Mouse (Mus musculus) left cerebral cortex, adult 8-10 months (tissue): Measurements from ENCODE around the gene Kcnb1. TPM values are rescaled to one million over a fixed set of nuclear protein-coding genes. Genes with fewer than 3 reads are reported as not detected.

ENCODE experiments used
- DNase-seq, 2 experiments: peaks; one replicate each; pipeline ENCODE4 v3.0.0; 2022; ENCODE audit warnings: low spot score in 2 of 2
- total RNA-seq, 4 experiments: library from RNA; stranded (reverse); gene quantifications; 2 replicates each; pipeline ENCODE4 v1.2.4; 2022

Gene Kcnb1
- total RNA-seq, 4 experiments from 2014 or later: 158 to 198 (median 179) TPM

DNA sequence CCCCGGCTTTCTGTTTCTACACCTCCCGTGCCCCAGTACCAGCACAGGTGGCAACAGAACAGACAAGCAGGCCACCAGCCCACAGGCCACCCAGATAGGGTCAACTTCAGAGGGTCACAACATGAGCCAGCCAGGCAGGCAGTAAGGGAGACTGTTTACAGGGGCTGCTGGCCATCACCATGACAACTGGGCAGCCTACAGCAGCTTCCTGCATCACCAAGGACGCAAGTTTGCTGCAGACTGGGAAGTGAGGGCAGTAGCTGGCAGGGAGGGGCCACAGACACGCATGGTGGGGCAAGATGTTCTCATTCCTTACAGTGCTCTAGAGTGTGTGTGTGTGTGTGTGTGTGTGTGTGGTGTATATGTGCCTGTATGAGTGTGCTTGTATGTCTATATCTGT is 108.3 kb downstream of the Kcnb1 start:
- no peak for DNase-seq

GRCm38 (mm10) chr2:167081135-167081534 is 108.8 kb downstream of the Kcnb1 start:
- no peak for DNase-seq

DNA sequence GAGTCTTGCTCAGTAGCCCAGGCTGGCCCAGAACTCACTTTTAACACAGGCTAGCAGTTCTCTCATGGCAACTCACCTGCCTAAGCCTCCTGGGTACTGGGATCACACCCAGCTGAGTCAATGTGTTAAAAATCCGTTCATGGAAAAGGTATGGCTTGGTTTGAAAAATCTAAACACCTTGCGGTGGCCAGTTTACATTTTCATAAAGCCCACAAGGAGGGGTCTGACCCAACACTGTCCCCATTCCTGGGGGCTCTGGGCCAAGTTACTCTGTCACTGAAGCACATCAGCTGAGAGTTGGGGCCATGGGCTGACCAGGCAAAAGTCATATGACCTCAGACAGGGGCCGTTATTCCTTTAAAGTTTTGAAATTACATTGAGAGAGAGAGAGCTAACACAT is 109.6 kb downstream of the Kcnb1 start:
- no peak for DNase-seq

- DNase-seq: peak; percentile 61 to 87
Observed at GRCm38 (mm10) chr2:167079535-167080257, 110.3 kb downstream of the Kcnb1 start.

- DNase-seq: peak in 1 of 2 experiments; percentile 57
Observed at GRCm38 (mm10) chr2:167078931-167079495, 110.9 kb downstream of the Kcnb1 start.

DNA sequence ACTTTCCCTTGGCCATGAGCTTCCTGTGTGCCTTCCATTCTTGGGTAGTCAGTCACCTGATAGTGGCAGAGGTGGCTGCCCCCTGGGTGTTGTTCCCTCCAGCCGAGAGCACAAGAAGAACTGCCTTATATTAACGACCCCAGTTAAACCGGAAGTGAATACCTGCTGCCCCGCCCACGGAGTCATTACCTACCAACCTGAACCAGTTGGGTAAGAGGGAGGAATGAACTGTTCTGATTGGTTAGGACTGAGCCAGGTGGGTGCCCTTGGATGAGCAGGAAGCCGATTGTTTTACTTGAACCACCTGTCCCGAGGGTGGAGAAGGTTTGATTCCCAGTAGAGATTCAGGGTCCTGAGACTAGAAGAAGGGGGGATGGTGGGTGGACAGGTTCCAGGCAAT is 111.5 kb downstream of the Kcnb1 start:
- DNase-seq: no peak

DNA sequence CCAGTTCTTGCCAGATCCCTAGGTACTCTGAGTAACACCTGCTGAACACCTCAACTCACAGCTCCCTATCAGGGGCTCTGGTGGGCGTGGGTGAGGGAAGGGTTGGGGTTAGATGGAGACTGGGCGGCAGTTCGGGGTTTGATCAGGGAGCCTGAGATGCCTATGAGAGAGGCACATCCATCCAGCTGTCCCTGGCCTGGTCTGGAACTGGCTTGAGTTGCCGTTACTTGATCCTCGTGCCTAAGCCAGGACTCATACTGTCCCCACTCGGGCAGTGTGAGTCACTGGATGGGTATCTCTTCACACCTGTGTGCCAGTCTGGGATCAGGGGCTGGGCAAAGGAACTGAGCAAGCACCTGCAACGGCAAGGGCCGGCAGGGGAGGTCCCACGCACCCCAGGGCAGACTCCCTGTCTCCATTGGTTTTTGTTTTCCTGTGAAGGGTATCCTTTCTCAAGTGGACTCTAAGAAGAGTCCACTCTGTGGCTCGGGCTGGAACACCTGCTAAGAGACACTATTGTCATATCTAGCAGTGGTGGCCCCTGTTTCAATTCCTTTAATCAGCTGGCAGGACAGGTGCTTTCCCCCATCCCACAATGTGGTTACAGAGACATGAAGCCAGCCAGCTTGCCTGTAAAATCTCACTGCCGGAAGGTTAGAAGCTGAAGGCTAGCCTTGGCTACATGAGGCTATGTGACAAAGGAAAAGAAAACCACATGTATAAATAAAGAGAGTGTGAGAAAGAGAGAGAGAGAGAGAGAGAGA is 112.6 kb downstream of the Kcnb1 start:
- no peak for DNase-seq

GRCm38 (mm10) chr2:167076759-167077158 is 113.2 kb downstream of the Kcnb1 start:
- DNase-seq: no peak

- no peak for DNase-seq
Observed at GRCm38 (mm10) chr2:167076352-167076751, 113.6 kb downstream of the Kcnb1 start.

DNA sequence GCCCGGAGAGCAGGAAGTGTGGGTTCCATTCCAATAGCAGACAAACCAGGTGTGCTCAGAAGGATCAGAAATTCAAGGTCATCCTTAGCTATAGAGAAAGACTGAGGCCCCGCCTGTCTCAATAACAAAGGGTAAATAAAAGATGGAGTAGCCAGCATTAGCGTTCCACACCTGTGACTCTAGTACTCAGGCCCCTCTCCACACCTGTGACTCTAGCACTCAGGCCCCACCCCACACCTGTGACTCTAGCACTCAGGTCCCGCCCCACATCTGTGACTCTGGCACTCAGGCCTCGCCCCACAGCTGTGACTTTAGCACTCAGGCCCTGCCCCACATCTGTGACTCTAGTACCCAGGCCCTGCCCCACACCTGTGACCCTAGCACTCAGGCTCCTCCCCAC is 115.4 kb downstream of the Kcnb1 start:
- no peak for DNase-seq

GRCm38 (mm10) chr2:167071641-167072601 is 118.0 kb downstream of the Kcnb1 start:
- peak; percentile 92 to 95 for DNase-seq

DNA sequence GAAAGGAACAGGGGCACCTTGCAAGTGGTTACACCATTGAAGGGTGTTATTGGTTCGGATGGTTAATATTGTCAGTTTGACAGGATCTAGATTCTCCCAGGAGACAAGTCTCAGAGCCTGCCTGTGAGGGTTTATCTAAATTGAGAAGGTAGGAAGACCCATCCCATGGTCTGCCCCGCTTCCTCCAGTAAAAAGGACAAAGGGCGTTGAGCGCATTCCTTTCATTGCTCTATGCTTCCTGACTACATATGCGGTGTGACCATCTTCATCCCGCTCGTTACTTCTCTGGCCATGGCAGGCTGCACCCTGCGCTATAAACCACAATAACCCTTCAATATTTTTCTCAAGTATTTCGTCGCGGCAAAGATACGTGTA is 118.7 kb downstream of the Kcnb1 start:
- DNase-seq: no peak

GRCm38 (mm10) chr2:167070341-167070740 is 119.6 kb downstream of the Kcnb1 start:
- DNase-seq: no peak

DNA sequence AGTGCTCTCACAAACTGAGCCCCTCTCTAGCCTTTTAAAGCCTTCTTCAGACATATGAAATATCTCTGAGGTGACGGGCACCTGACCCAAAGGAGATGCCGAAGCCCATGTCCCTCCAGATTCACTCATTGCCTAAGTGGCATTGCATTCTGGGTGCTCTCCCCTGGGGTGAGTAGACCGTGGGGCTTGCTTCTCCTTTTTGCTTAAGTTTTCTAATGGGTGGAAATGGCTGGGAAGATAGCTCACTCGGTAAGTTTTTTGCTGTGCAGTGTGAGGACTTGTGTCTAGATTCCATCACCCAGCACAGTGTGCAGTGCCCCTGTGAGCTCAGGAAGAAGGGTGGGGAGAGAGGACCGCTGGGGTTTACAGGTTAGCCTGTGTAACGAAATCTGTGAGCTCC is 122.4 kb downstream of the Kcnb1 start:
- no peak for DNase-seq

GRCm38 (mm10) chr2:167066528-167067516 is 123.1 kb downstream of the Kcnb1 start:
- DNase-seq: no peak

DNA sequence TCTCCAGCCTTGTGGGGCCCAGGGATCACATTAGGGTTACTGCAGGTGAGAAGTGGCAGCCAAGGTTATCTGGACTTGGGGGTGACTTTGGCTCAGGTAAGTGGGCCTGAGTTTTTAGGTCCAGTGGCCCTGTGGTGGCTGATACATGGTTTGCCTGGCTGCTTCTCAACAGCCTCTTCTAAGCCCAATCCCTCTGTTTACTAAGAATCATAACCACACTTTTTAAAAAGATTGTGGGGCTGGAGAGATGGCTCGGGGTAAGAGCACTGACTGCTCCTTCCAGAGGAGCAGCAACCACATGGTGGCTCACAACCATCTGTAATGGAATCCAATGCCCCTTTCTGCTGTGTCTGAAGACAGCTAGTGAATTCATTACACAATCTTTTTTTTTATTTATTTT is 123.9 kb downstream of the Kcnb1 start:
- DNase-seq: no peak

DNA sequence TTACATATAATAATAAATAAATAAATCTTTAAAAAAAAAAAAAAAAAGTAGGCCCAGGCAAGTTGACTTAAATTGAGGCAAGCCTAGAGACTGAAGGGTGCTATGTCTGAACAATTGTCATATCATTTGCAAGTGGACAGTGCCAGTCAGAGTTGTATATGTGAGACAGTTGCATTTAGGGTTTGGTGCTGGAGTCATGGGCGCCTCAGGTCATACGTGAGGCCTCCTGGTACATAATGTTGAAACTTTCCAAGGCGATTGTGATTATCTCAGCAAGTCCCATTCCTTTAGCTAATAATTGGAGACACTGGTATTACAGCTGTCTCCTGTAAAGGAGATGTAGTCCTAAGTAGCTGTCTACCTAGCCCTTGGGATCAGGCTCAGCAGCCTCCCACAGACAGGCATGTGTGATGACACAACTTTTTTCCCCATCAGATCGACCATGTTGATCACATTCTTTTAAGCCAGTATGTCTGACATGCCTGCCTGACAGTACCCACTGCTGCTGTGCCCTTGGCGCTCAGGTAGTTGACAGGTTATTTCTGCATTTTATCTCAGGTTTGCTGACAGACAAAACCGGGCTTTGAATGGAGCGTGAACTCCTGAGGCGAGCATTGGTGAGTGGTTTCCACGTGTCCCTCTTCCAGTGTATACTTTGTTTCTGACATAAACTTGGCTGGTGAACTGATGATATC is 125.2 kb downstream of the Kcnb1 start:
- no peak for DNase-seq

DNA sequence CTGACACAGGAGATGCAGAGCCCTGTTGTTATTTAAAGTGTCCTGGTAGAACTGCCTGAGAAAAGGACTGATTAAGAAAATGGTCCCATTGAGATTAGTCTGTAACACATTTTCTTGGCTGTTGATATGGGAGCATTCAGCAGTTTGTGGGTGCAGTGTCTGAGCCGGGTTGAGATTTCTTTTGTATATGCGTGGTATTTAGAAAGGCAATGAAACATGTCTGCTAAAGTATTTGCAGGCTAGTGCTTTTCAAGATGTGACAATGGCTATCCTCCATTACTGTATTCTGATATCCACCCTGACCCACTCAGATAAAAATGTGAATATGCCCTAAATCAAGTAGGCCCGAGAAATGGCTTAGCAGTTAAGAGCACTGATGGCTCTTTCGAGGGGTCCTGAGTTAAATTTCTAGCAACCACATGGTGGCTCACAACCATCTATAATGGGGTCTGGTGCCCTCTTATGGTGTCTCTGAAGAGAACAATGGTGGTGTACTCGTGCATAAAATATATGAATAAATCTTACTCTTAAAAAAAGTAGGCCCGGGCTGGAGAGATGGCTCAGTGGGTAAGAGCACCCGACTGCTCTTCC is 126.0 kb downstream of the Kcnb1 start:
- DNase-seq: no peak
